Mouse (Mus musculus): Measurements from ENCODE around the gene Rbfox3.

Gene Rbfox3

DNA sequence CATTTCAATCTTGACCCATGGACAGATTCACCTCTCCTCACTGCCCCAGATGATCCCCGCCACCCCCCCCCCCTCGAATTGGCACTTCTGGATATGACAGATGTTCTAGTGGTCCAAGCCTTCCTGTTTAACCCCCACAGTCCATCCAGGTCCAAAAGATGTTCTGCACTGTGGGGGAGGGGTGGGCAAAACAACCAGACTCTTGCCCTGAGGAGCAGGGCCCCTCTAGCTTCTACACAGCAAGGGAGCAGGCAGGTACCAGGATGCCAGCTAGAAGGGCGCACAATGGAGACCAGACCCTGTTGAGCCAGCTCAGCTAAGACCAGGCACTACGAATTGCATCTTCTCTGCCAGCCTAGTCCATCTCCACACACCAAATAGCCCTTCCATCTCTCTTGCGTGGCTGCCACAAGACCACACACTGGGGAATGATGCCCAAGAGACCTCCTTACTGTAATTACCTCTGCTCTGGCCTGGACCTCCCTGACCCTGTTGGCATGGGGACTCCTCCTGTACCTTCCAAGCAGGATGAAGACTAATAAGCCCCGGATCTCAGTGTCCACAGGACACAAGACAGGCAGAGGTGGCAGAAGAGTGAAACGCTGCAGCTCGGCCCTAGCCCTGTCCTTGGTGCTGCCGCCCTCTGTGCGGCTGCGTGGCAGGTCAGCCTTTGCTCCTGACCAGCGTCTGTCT lies 5.1 kb downstream of the Rbfox3 start:
- DNase-seq (ENCODE audit: extremely low read depth, low read depth) = no peak

DNA sequence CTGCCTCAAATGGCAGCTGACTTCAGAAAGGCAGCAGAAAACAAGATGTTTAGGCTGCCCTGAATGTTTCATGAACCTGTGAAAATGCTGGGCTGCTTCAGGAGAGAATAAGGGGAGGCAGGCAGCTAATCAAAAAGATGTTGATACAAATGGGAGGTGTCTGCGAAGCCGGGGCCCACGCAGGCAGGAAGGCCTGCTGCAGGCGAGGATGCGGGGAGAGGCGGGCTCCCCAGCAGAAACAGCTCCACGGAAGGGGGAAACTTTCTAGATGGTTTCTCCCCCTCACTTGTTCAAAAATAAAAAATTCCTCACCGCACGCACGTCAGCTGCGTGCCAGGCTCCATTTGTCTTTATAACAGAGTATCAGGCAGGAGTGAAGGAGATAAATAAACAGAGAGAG lies 5.7 kb downstream of the Rbfox3 start:
- DNase-seq (ENCODE audit: extremely low read depth, low read depth) = no peak

DNA sequence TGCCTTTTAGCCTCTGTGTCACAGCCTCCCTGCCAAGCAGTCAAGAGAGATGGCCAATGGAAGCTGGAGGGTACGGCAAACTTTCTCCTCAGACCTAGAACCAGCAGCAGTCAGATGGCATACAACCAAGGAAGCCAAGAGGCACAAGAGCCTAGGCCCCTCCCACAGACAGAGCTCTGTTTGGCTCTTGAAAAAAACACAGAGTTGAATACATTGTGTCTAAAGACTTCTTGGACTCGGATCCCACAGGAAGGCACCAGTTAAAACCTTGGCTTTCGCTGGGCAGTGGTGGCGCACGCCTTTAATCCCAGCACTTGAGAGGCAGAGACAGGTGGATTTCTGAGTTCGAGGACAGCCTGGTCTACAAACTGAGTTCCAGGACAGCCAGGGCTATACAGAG lies 7.1 kb downstream of the Rbfox3 start:
- no peak for DNase-seq (ENCODE audit: extremely low read depth, low read depth)

DNA sequence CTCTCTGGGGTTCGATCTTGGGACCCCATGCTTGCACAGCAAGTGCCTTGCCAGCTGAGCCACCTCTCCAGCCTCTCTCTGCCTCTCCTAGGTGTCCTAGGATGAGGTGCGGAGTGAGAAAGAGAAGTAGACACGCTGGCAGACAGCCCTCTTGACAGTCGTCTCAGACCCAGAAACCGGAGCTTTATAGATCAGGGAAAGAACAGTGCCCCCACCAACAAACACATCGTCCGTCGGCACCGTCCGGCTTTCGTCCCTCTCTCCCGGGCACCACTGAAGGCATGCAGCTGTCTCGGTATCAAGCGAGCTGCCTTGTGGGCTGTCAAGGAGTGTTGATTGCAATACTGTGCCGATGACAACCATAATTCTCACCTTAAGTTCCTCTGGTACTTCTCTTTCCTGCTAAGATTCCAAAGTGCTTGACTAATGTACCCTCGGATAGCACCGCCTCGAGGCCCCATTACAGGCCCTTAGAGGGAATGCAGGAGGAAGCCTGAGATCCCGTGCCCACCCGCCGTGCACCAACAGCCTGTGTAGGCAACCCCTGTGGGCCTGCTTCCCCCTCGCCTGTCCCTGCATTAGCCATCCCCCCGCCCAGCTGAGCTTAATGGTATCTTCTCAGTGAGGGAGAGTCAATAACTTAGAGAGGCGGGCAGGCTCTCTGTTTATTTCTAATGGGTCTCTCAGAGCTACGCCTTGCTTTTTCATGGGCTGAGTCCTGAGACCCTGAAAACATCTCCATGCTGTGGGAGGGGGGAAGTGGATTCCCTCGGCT lies 11.4 kb downstream of the Rbfox3 start:
- DNase-seq (ENCODE audit: extremely low read depth, low read depth) = no peak

DNA sequence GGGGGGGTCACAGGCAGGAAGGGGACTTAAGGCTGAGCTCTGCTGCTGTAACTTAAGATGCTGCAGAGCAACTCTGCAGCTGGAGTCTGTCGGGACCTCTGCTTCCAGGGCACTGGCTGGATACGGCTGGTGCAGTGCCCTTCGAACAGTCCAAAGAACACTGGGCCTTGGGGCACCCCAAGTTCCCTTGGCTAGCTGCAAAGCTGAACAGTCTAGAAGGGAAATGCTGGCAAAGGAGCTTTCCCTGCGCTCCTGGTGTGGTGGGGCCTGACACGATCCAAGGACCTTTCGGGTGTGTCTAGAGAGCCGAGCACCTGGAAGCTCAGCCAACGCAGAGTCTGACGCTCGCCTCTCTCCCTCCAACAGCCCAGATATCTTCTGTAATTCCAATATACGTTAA lies 12.8 kb downstream of the Rbfox3 start:
- no peak for DNase-seq (ENCODE audit: extremely low read depth, low read depth)

DNA sequence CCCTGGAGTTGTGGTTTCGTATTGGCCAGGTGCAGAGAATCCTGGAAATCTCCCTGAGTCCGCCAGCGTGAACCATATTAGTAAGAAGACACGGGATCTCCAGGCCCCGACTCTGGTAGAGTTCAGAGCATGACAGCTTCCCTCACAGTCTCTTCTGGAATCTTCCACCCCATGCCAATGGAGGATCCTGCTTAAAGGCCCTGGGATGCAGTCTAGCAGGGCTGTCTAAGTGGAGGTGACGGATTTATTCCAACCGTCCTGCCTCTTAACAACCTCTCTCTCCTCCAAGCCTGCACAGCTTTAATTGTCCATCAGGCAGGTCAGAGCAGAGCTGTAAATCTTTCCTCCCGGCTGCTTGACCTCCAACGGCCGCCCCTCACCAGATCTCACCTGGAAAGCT lies 13.2 kb downstream of the Rbfox3 start:
- DNase-seq (ENCODE audit: extremely low read depth, low read depth) = no peak

- DNase-seq (ENCODE audit: extremely low read depth, low read depth) = no peak
These were observed 14.1 kb downstream of the Rbfox3 start for GRCm38 (mm10) chr11:118897114-118897841.

DNA sequence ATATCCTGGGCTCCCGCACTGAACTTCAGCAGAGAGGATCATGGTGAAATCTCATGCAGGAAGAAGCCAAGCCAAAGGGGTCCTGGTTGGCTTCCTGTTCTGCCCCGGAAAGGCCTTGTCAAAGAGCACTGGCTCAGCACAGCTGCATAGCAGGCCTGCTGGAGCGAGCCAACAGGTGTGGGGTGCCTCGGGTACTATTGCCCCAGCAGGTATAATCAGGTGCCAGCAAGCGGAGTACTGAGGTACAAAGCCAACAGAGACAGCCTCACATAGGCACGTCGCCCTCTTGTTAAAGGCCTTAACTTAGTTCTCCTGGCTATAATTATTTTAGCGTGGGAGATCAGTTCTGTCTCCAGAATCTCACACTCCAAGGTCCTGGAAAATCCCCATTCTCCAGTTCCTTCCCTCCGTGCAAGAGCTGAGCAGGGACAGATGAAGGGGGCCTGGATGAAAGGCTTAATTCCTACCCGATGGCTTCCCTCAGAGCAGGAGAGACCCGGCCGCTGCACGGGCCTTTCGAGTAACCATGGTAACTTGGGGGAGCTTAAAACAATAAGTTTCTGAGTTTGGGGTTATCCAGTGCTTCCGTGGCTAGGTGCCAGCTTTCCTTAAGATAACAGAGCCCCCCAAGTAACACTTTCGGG lies 15.2 kb downstream of the Rbfox3 start:
- no peak for DNase-seq (ENCODE audit: extremely low read depth, low read depth)

- no peak for DNase-seq (ENCODE audit: extremely low read depth, low read depth)
These were observed 16.6 kb downstream of the Rbfox3 start for GRCm38 (mm10) chr11:118894835-118895234.

DNA sequence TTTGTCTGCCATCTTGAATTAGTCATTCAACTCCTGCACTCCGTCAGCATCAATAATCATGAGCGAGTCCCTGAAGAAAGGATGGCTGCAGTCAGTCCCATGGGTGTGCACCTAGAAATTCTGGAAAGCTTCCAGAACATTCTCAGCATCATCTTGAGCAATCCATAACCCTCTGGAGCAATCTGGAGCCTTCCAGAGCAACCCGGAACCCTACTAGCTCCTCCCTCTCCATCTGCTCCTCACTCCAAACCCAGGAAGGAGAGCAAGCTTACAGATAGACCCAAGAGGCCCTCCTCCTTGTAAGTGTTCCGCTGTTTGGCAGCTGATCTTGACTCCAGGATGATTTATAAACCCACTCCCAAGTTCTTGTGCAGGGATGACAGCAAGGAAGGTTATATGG lies 17.2 kb downstream of the Rbfox3 start:
- no peak for DNase-seq (ENCODE audit: extremely low read depth, low read depth)

DNA sequence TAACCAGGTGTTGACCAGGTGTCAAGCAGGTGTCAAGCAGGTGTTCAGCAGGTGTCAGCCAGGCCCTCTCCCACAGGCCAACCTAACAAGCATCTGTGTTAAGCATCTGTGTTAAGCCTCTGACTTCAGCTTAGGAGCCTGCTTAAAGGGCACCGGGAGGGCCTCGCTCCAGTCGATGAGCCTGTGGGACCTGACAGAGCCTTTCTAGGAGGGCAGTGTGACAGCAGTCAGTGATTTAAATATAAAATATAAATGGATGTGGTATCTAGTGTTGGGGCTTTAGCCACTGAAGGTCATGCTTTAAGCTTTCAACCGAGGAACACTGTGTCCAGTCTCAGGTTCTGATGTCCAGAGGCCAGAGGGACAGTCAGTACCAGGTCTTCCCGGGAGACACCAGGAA lies 18.5 kb downstream of the Rbfox3 start:
- DNase-seq (ENCODE audit: extremely low read depth, low read depth) = no peak

- DNase-seq (ENCODE audit: extremely low read depth, low read depth) = no peak
These were observed 19.9 kb downstream of the Rbfox3 start for GRCm38 (mm10) chr11:118891516-118891915.

DNA sequence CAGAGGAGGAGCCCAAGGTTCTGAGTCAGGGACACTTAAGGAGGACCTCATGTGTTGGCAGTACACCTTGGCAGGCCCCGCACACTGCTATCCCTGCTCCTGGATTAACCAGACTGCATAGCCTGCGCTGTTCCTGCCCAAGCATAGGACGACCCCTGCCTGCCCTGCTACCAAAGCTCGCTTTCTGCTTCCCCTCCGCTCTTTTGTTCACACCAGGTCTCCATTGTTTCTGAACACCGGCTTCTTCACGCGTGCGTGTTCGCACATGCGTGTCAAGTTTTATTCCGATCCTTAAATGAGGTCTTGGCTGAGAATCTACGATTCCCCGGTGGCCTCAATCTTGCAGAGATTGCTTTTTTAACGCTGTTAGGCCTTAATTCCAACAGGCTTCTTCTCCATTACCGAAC lies 20.4 kb downstream of the Rbfox3 start:
- no peak for DNase-seq (ENCODE audit: extremely low read depth, low read depth)

DNA sequence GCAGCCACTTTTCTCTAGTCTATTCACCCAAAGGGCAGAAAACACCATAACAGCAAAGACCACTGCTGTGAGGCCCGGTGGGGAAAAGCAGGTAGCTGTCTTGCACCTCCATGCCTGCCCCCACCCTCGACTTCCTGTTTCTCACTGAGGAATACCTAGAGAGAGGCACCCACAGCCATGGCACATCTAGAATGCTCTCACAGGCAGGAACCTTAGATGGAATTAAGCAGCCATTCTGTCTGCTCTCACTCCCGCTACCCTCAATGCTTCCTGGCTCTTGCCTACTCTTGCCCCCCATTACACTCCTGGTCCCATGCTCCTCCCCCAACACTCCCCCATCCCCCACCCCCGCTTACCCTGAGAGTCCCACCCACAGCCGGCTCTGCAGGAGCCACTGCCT lies 20.9 kb downstream of the Rbfox3 start:
- DNase-seq (ENCODE audit: extremely low read depth, low read depth) = no peak

- no peak for DNase-seq (ENCODE audit: extremely low read depth, low read depth)
These were observed 21.9 kb downstream of the Rbfox3 start for GRCm38 (mm10) chr11:118889500-118889899.

DNA sequence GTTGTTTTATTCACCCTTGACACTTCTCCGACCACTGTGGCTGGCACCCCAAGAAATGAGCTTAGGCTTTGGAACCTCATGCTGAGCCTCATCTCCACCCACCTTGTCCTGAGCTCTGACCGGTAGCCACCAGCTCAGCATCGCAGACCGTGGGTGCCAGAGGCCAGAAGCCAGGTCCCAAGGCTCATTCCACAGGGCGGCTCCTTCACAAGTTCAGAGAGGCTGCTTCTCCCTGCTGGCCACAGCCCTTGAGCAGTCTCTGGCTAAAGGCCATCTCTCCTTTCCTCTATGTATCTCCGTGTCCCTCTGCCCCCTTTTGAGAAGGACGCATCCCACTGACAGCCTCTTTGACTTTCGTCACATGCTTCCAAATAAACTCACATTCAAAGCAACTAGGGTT lies 23.0 kb downstream of the Rbfox3 start:
- DNase-seq (ENCODE audit: extremely low read depth, low read depth) = no peak

DNA sequence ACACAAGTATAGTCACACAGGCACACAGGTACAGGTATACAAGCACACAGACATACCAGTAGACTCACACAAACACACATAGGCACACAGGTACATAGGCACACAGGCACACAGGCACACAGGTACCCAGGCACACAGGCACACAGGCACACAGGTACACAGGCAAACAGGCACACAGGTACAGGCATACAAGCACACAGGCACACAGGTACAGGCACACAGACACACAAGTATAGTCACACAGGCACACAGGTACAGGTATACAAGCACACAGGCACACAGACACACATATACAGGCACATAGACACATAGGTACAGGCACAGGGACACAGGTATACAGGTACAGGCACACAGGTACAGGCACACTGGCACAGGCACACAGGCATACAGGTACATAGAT lies 24.2 kb downstream of the Rbfox3 start:
- no peak for DNase-seq (ENCODE audit: extremely low read depth, low read depth)

- no peak for DNase-seq (ENCODE audit: extremely low read depth, low read depth)
These were observed 25.0 kb downstream of the Rbfox3 start for GRCm38 (mm10) chr11:118886269-118886965.

GRCm38 (mm10) chr11:118885604-118886003 lies 25.8 kb downstream of the Rbfox3 start:
- no peak for DNase-seq (ENCODE audit: extremely low read depth, low read depth)

DNA sequence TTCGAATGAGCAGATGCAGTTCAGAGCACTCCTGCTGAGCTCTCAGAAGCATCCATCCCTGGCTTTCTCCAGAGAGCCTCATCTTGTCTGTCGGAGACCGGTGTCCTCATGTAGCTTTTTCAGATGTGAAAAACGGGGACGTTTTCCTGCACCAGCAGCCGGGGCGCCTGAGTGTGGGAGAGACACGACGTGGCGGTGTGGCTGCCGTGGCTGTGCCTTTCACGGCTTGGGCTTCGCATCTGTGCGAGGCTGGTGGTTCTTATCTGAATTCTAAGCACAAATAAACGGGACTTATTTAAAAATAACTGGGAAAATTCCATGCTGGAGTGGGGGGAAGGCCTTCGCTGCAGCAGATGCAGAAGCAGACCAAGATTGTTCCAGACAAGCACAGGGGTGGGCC lies 26.3 kb downstream of the Rbfox3 start:
- no peak for DNase-seq (ENCODE audit: extremely low read depth, low read depth)

DNA sequence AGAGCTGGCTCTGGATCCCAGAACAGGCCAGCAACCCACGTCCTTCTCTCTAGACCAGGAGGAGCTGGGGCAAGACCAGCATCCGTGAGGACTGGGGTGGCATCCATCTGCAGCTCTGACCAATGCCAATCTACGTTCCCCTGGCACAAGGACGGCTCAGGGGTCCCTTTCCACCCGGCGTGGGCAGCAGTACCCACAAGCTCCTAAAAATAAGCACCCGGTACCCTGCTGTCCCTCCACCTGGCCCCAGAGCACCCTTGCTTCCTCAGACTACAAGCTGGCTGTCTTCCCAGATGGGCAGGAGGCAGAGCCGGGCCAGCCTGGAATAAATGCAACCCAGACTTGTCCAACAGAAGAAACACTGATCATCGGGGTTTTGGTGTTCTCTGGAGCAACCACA lies 28.3 kb downstream of the Rbfox3 start:
- no peak for DNase-seq (ENCODE audit: extremely low read depth, low read depth)
